Mouse (Mus musculus): Measurements from ENCODE around the gene Ttyh1.

Gene Ttyh1

DNA sequence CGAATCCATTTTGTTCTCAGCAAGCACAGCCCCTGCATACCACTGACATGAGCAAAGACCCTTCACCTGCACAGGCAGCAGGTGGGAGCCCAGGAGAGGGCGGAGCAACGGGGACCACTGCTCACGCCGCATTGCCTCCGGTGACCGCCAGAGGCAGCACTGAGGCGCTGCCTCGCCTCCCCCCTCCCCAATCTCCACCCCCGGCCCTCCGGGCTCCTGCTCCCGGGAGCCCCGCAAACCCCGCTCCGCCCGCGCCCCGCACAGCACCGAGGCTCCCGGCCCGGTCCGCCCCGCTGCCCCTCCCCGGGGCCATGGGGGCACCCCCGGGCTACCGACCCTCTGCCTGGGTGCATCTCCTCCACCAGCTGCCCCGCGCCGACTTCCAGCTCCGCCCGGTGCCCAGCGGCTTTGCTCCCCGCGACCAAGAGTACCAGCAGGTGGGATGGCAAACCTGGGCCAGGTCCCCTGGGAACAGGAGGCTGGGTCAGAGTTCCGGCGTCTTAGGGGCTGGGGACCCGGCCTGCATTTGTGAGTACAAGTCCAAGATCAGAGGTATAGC is at the start of gene Ttyh1:
TSS of gene Ttyh1 (plus strand) at position 65 of the 559 bp plus-strand sequence.
- peak; percentile 81 for DNase-seq (ENCODE audit: low spot score)

DNA sequence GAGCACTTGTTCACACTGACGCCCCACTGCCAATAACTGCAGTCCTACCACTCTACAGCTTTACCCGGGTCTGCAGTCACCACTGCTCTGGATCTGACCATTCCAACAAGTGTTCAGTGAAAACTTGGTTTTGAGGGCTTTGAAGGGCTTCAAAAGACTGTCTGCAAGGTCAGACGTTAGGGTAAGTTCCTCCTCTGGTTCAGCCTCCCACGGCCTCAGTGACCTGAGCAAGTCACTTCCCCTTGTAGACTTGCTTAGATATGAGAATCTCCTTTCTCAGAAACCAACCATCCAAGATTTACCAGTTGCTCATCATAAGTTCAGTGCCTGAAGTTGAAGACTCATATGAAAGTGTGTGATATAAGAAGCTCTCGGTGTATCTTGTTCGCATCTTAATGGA is 48.1 kb upstream of the Ttyh1 start:
- DNase-seq (ENCODE audit: low spot score), result no peak

- no peak for DNase-seq (ENCODE audit: low spot score)
Observed at GRCm38 (mm10) chr7:4073144-4073543, 46.1 kb upstream of the Ttyh1 start.

GRCm38 (mm10) chr7:4079511-4079910 is 39.7 kb upstream of the Ttyh1 start:
- DNase-seq (ENCODE audit: low spot score), result no peak

- DNase-seq (ENCODE audit: low spot score), result no peak
Observed at GRCm38 (mm10) chr7:4080552-4080951, 38.7 kb upstream of the Ttyh1 start.

DNA sequence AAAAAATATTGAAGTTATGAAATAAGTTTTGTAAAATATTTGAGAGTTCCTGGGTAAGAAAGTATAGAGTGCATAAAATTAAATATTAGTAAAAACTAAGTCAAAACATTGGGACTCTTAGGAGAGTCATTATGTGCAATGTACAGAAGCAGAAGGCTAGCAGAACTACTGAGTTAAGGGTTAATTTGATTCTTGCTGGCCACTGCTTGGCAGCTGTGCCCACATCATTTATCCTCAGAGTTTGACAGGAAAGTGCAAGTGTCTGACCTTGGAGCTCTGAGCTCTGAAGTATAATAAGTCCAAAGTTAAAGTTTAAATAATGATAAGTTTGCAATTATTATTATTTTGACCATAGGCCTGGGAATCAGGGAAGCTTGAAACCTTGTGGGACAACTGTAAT is 37.5 kb upstream of the Ttyh1 start:
- DNase-seq (ENCODE audit: low spot score), result no peak

GRCm38 (mm10) chr7:4082804-4083203 is 36.4 kb upstream of the Ttyh1 start:
- no peak for DNase-seq (ENCODE audit: low spot score)

DNA sequence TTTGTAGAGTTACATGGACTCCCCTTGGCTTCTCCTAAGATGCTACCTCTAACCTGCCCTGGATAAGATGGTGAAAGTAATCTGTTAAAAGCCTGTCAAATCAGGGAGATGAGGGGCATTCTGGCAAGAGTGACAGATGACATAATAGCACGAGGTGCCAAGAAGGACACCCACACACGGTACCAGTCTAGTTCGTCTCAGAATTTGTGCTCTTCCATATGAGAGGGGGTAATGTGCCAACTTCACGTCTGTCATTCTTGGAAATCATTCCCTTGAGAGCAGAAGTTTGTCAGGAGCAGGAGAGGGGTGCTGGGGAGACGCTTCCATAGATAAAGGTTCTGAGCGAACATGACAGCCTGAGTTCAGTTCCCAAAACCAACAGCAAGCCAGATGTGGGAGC is 35.0 kb upstream of the Ttyh1 start:
- DNase-seq (ENCODE audit: low spot score), result no peak

- no peak for DNase-seq (ENCODE audit: low spot score)
Observed at GRCm38 (mm10) chr7:4085562-4085961, 33.6 kb upstream of the Ttyh1 start.

GRCm38 (mm10) chr7:4087238-4087895 is 31.8 kb upstream of the Ttyh1 start:
- DNase-seq (ENCODE audit: low spot score), result no peak

- DNase-seq (ENCODE audit: low spot score), result no peak
Observed at GRCm38 (mm10) chr7:4087896-4088480, 31.2 kb upstream of the Ttyh1 start.

- DNase-seq (ENCODE audit: low spot score), result no peak
Observed at GRCm38 (mm10) chr7:4088679-4089078, 30.5 kb upstream of the Ttyh1 start.

GRCm38 (mm10) chr7:4091170-4091569 is 28.0 kb upstream of the Ttyh1 start:
- peak; percentile 37 for DNase-seq (ENCODE audit: low spot score)

DNA sequence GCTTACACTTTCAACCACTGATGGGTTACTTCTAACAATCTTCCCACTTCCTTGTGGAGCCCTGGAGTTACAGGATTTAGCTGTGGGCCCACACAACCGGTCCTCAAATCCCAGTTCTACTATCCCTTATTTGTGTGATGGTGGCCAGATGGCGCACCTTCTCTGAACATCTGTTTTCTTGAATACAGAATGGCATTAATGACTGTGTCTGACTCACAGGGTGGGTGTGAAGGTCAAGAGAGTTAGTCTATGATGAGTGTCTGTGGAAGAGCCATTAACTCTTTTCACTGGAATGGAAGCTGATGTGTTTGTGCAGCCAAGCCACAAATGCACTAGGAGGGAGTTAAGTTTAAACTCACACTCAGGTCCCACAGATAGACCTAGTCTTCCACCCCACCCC is 20.9 kb upstream of the Ttyh1 start:
- DNase-seq (ENCODE audit: low spot score), result no peak

DNA sequence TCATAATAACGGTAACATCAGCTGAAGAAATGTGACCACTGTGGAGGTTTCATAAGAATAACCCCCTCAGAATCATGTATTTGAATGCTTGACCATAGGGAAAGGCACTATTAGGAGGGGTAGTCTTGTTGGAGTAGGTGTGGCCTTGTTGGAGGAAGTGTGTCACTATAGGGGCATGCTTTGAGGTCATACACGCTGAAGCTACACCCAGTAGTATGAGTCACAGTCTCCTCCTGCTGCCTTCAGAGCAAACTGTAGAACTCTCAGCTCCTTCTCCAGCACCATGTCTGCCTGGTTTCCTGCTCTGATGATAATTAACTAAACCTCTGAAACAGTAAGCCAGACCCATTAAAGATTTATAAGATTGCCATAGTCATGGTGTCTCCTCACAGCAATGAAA is 20.4 kb upstream of the Ttyh1 start:
- no peak for DNase-seq (ENCODE audit: low spot score)

DNA sequence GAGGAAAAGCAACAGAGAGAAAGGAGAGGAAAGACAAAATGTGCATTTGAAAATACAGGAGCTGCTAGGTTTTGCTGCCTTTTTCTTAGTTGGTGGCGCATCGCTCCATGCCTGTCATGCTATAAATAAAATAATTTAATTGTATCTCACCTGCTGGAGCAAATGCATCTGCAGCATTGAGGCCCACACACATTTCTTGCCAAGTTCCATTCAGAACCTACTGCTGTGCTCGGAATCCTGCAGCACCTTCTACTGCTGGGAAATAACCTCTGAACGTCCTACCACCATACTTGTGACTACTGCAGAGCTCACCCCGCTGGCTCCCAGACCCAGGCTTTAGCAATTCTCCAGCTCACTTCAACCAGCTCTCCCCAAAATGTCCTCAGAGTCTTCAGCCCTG is 18.1 kb upstream of the Ttyh1 start:
- no peak for DNase-seq (ENCODE audit: low spot score)

GRCm38 (mm10) chr7:4103411-4103810 is 15.8 kb upstream of the Ttyh1 start:
- peak; percentile 83 for DNase-seq (ENCODE audit: low spot score)

- DNase-seq (ENCODE audit: low spot score), result no peak
Observed at GRCm38 (mm10) chr7:4111766-4112165, 7.4 kb upstream of the Ttyh1 start.

DNA sequence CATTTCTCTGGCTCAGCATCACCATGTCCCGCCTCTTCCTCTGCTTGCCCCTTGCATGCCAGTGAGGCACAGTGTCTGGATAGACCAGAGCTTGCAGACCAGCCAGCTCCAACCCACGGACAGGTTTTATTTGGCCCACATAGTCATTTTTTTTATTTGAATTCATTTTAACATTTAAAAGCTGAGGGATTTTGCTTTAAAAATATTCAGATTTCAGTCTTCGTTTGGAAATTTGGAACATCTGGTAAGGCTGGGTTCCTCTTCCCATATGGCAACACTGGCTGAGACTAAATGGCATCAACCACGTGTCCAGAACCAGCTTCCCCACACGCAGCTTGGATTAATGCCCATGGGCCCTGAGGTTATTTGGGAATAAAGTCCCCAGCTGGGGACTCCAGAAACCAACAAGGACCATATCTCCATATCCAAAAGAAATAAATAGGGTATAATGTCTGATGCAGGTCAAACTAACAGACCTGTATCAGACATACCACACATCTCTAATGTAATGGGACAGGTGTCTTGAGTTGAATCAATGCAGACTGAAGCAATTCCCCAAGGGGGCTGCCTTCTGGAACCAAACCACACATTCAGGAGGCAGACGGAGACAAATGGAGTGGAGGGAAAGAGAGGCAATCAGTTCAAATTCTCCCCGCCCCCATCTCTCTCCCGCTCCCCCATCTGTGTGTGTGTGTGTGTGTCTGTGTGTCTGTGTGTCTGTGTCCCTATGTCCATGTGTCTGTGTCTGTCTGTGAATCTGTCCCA is 2.0 kb upstream of the Ttyh1 start:
- DNase-seq (ENCODE audit: low spot score), result no peak

DNA sequence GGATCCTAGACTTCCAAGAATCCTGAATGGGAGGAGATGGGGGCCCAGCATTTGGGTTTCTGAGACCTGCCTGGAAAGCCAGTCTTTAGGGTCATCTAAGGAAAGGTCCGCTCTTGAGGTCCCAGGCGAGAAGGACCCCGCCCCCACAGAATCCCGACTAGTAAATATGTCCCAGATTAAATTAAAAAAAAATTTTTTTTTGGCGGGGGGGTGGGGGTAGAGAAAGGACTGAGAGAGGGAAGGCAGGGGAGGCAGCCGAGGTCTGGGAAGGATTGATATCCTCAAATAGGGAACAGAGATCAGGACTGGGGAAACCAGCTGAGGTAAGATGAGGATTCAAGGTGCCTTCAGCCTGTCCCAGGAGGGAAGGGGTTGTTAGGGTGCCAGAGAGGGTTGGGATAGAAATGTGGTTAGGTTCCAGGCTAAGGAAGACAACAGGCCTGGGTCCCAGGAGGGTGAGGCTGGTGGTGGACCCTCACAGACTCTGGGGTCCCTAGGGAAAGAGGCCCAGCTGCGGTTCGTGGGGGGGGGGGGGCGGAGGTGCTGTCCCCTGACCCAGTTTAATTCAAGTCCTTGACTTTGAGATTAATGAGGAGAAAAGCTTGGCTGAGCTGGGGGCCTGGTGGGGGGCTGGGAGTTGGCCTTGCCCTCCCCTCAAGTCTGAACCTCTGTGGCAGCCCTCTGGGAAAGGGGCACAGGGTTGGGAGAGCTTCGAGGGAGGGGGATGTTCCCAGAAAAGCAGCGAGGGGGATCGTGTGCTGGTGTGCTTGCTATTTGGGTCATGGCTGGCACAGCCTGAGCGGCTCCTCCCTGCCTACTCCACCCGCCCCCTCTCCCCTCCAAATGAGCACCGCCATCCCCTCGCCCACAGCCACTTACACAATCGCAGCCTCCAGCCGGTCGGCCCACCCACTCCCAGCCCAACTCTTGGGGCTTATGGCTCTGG is 1.0 kb downstream of the Ttyh1 start:
- DNase-seq (ENCODE audit: low spot score), result peak; percentile 57

GRCm38 (mm10) chr7:4122076-4122768 is 3.0 kb downstream of the Ttyh1 start:
- DNase-seq (ENCODE audit: low spot score), result no peak
